Mouse (Mus musculus): ENCODE results near the gene Phc2. TPM values are rescaled to one million over a fixed set of nuclear protein-coding genes. Genes with fewer than 3 reads are reported as not detected.

Gene Phc2
- polyA plus RNA-seq, 1 experiment: 83.8 TPM

GRCm38 (mm10) chr4:128646762-128647161, 7.7 kb upstream of the Phc2 start:
- Histone ChIP-seq H3K27me3 (ENCODE audit: control insufficient read depth, insufficient read depth, low read length) (no peaks in the 10 kb centered on the region), H3K4me1 (ENCODE audit: control insufficient read depth, insufficient read depth, insufficient read length, low read length) (peaks cover 19% of the 10 kb centered on the region; the same call in 1 of the 2 replicates), H3K36me3 (ENCODE audit: control insufficient read depth, insufficient read depth, low read length) (no peaks in the 10 kb centered on the region), H3K27ac (ENCODE audit: insufficient read depth, low read depth, low read length) (no peak overlapping the region), H3K4me3 (ENCODE audit: low read depth, low read length) (no peak overlapping the region)
- 64% methylated on average over 7 of the region's 7 CpGs for WGBS
- TF ChIP-seq CTCF (IDR thresholded peaks at IDR 0.05; ENCODE audit: extremely low read depth, insufficient read length, insufficient replicate concordance, low read depth, low read length): no peak
- no peak for TF ChIP-seq POLR2A (IDR thresholded peaks at IDR 0.05; ENCODE audit: low read depth, low read length)

GRCm38 (mm10) chr4:128648567-128649255, 5.8 kb upstream of the Phc2 start:
- no peaks in the 10 kb centered on the region for H3K27me3 ChIP-seq (ENCODE audit: control insufficient read depth, insufficient read depth, low read length)
- H3K27ac ChIP-seq (ENCODE audit: insufficient read depth, low read depth, low read length): peak overlapping the region; percentile 90
- H3K4me3 ChIP-seq (ENCODE audit: low read depth, low read length): no peak overlapping the region
- H3K4me1 ChIP-seq (ENCODE audit: control insufficient read depth, insufficient read depth, insufficient read length, low read length): peaks cover 16% of the 10 kb centered on the region; the same call in 1 of the 2 replicates
- WGBS: 26% methylated on average over 8 of the region's 8 CpGs
- no peaks in the 10 kb centered on the region for H3K36me3 ChIP-seq (ENCODE audit: control insufficient read depth, insufficient read depth, low read length)
- TF ChIP-seq CTCF (IDR thresholded peaks at IDR 0.05; ENCODE audit: extremely low read depth, insufficient read length, insufficient replicate concordance, low read depth, low read length) (no peak), POLR2A (IDR thresholded peaks at IDR 0.05; ENCODE audit: low read depth, low read length) (no peak)

GRCm38 (mm10) chr4:128651530-128651929, 3.0 kb upstream of the Phc2 start:
- 78% methylated on average over 3 of the region's 3 CpGs for WGBS
- TF ChIP-seq CTCF (IDR thresholded peaks at IDR 0.05; ENCODE audit: extremely low read depth, insufficient read length, insufficient replicate concordance, low read depth, low read length) (no peak), POLR2A (IDR thresholded peaks at IDR 0.05; ENCODE audit: low read depth, low read length) (no peak)
- no peaks in the 10 kb centered on the region for H3K36me3 ChIP-seq (ENCODE audit: control insufficient read depth, insufficient read depth, low read length)
- H3K27ac ChIP-seq (ENCODE audit: insufficient read depth, low read depth, low read length): no peak overlapping the region
- H3K27me3 ChIP-seq (ENCODE audit: control insufficient read depth, insufficient read depth, low read length): no peaks in the 10 kb centered on the region
- peaks cover 16% of the 10 kb centered on the region for H3K4me1 ChIP-seq (ENCODE audit: control insufficient read depth, insufficient read depth, insufficient read length, low read length)
- no peak overlapping the region for H3K4me3 ChIP-seq (ENCODE audit: low read depth, low read length)

- 65% methylated on average over 5 of the region's 5 CpGs for WGBS
- H3K4me3 ChIP-seq (ENCODE audit: low read depth, low read length): no peak overlapping the region
- peaks cover 16% of the 10 kb centered on the region for H3K4me1 ChIP-seq (ENCODE audit: control insufficient read depth, insufficient read depth, insufficient read length, low read length)
- no peak overlapping the region for H3K27ac ChIP-seq (ENCODE audit: insufficient read depth, low read depth, low read length)
- no peaks in the 10 kb centered on the region for H3K36me3 ChIP-seq (ENCODE audit: control insufficient read depth, insufficient read depth, low read length)
- no peaks in the 10 kb centered on the region for H3K27me3 ChIP-seq (ENCODE audit: control insufficient read depth, insufficient read depth, low read length)
- TF ChIP-seq POLR2A (IDR thresholded peaks at IDR 0.05; ENCODE audit: low read depth, low read length) (no peak), CTCF (IDR thresholded peaks at IDR 0.05; ENCODE audit: extremely low read depth, insufficient read length, insufficient replicate concordance, low read depth, low read length) (no peak)
Observed at GRCm38 (mm10) chr4:128652584-128653298, 1.8 kb upstream of the Phc2 start.

- H3K27ac ChIP-seq (ENCODE audit: insufficient read depth, low read depth, low read length): 0 out of 2 replicates have a peak overlapping the region, but pooled peaks have one; percentile 1
- TF ChIP-seq POLR2A (IDR thresholded peaks at IDR 0.05; ENCODE audit: low read depth, low read length): no peak
- TF ChIP-seq CTCF (IDR thresholded peaks at IDR 0.05; ENCODE audit: extremely low read depth, insufficient read length, insufficient replicate concordance, low read depth, low read length): no peak
- peaks cover 3% of the 10 kb centered on the region for H3K4me1 ChIP-seq (ENCODE audit: control insufficient read depth, insufficient read depth, insufficient read length, low read length)
- H3K36me3 ChIP-seq (ENCODE audit: control insufficient read depth, insufficient read depth, low read length): no peaks in the 10 kb centered on the region
- no peaks in the 10 kb centered on the region for H3K27me3 ChIP-seq (ENCODE audit: control insufficient read depth, insufficient read depth, low read length)
- WGBS: 10% methylated on average over 12 of the region's 12 CpGs
- peak overlapping the region; percentile 76 for H3K4me3 ChIP-seq (ENCODE audit: low read depth, low read length)
Observed at GRCm38 (mm10) chr4:128655446-128655845, 944 bp downstream of the Phc2 start.

- Histone ChIP-seq H3K4me1 (ENCODE audit: control insufficient read depth, insufficient read depth, insufficient read length, low read length) (peaks cover 3% of the 10 kb centered on the region), H3K4me3 (ENCODE audit: low read depth, low read length) (no peak overlapping the region), H3K27me3 (ENCODE audit: control insufficient read depth, insufficient read depth, low read length) (no peaks in the 10 kb centered on the region), H3K27ac (ENCODE audit: insufficient read depth, low read depth, low read length) (no peak overlapping the region), H3K36me3 (ENCODE audit: control insufficient read depth, insufficient read depth, low read length) (no peaks in the 10 kb centered on the region)
- WGBS: 77% methylated on average over 8 of the region's 8 CpGs
- TF ChIP-seq CTCF (IDR thresholded peaks at IDR 0.05; ENCODE audit: extremely low read depth, insufficient read length, insufficient replicate concordance, low read depth, low read length): no peak
- no peak for TF ChIP-seq POLR2A (IDR thresholded peaks at IDR 0.05; ENCODE audit: low read depth, low read length)
Observed at GRCm38 (mm10) chr4:128660196-128660595, 5.7 kb downstream of the Phc2 start.

GRCm38 (mm10) chr4:128661063-128661462, 6.6 kb downstream of the Phc2 start:
- WGBS: 83% methylated on average over 8 of the region's 8 CpGs
- H3K4me1 ChIP-seq (ENCODE audit: control insufficient read depth, insufficient read depth, insufficient read length, low read length): peaks cover 3% of the 10 kb centered on the region
- no peak for TF ChIP-seq CTCF (IDR thresholded peaks at IDR 0.05; ENCODE audit: extremely low read depth, insufficient read length, insufficient replicate concordance, low read depth, low read length)
- no peak for TF ChIP-seq POLR2A (IDR thresholded peaks at IDR 0.05; ENCODE audit: low read depth, low read length)
- H3K4me3 ChIP-seq (ENCODE audit: low read depth, low read length): no peak overlapping the region
- H3K27ac ChIP-seq (ENCODE audit: insufficient read depth, low read depth, low read length): 0 out of 2 replicates have a peak overlapping the region, but pooled peaks have one; percentile 19
- H3K36me3 ChIP-seq (ENCODE audit: control insufficient read depth, insufficient read depth, low read length): no peaks in the 10 kb centered on the region
- H3K27me3 ChIP-seq (ENCODE audit: control insufficient read depth, insufficient read depth, low read length): no peaks in the 10 kb centered on the region

All from small intestine, adult 2 months (tissue).